Mouse (Mus musculus): ENCODE measurements around the gene 4931440F15Rik. TPM values are rescaled to one million over a fixed set of nuclear protein-coding genes. Genes with fewer than 3 reads are reported as not detected.

Gene 4931440F15Rik
- polyA plus RNA-seq, 1 experiment = 0.05 TPM

DNA sequence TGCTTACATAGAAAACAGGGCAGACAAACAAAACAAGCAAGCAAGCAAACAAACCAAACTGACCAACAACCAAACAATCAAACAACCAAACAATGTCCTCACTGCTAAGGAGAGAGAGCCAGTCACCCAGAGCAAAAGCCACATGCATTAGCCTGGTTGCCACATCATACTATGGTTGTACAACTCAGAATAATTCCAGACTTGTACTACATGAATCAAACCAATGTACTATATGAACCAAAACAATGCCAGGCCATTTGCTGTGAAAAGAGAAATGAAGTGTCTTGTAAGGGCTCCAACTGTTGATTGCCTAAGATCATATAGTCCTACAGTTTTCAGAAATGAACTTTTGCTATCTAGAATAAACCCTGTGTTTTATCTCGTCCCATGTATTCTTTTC lies 37.0 kb downstream of the 4931440F15Rik start:
- 86% methylated on average over 1 of the region's 1 CpGs for WGBS

DNA sequence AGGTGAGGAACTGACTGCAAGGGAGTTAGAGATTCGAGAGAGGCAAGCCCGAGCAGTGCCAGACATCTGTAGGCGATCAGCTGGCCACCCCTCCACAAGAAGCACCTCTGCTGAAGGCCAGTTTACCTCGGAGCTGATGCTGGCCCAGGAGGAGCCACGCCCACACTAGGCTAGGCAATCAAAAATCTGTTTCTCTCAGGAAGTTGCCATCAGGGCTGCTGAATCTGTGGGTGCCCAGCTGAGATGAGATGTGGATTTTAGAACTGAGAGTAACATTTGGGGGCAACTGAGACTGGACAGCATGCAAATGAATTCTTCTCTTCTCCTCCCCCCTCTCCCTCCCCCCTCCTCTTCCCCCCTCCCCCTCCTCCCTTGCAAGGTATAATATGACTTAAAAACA lies 38.0 kb downstream of the 4931440F15Rik start:
- no peaks in the 10 kb centered on the region for H3K36me3 ChIP-seq (ENCODE audit: control insufficient read depth, insufficient read depth, low read length)
- no peaks in the 10 kb centered on the region for H3K4me1 ChIP-seq (ENCODE audit: control insufficient read depth, insufficient read depth, low read length)
- H3K27ac ChIP-seq (ENCODE audit: insufficient read depth, low read depth, low read length) = no peak overlapping the region
- TF ChIP-seq POLR2A (IDR thresholded peaks at IDR 0.05; ENCODE audit: low read depth, low read length) (no peak), CTCF (conservative IDR thresholded peaks at IDR 0.05; ENCODE audit: insufficient read depth, insufficient read length, low read depth, low read length) (no peak)
- no peaks in the 10 kb centered on the region for H3K27me3 ChIP-seq (replicated peaks; ENCODE audit: control insufficient read depth, insufficient read depth, low read length)
- DNase-seq = no peak
- no peak overlapping the region for H3K4me3 ChIP-seq (ENCODE audit: insufficient read depth, low read depth, low read length)
- 28% methylated on average over 5 of the region's 5 CpGs for WGBS

More for the DNA sequence above, 37.0 kb downstream of the 4931440F15Rik start:
- no peak for DNase-seq
- TF ChIP-seq CTCF (conservative IDR thresholded peaks at IDR 0.05; ENCODE audit: insufficient read depth, insufficient read length, low read depth, low read length) = no peak
- TF ChIP-seq POLR2A (IDR thresholded peaks at IDR 0.05; ENCODE audit: low read depth, low read length) = no peak
- Histone ChIP-seq H3K27me3 (replicated peaks; ENCODE audit: control insufficient read depth, insufficient read depth, low read length) (no peaks in the 10 kb centered on the region), H3K27ac (ENCODE audit: insufficient read depth, low read depth, low read length) (no peak overlapping the region), H3K4me3 (ENCODE audit: insufficient read depth, low read depth, low read length) (no peak overlapping the region), H3K4me1 (ENCODE audit: control insufficient read depth, insufficient read depth, low read length) (no peaks in the 10 kb centered on the region), H3K36me3 (ENCODE audit: control insufficient read depth, insufficient read depth, low read length) (no peaks in the 10 kb centered on the region)

DNA sequence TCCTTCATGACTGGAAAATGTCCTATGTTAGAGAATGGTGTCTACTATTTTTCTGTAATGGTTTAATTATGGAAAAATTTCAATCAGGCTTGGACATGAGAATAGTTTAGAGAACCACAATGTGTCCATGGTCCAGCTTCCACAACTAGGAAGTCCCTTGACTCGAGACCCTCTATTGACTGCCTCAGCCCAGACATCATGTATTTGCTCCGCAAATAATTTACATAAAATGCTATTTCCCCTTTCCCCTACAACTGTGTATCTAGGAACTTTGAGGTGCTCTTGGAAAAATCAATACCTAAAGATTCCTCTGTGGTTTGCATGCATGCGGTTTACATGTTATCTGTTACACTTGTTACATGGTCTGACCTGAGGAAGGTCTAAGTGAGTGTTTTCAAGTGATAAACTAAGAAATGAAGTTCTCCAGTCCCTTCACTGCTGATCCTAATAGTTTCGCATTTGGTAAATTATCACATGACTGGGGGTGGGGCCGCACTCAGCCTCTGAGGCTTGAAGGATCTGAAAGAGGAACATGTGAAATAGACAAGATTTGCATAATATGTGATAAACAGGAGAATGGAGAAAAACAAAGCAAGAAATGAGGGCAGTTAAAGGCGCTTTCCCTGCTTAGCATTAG lies 38.8 kb downstream of the 4931440F15Rik start:
- Histone ChIP-seq H3K27me3 (replicated peaks; ENCODE audit: control insufficient read depth, insufficient read depth, low read length) (no peaks in the 10 kb centered on the region), H3K4me3 (ENCODE audit: insufficient read depth, low read depth, low read length) (no peak overlapping the region), H3K36me3 (ENCODE audit: control insufficient read depth, insufficient read depth, low read length) (no peaks in the 10 kb centered on the region), H3K27ac (ENCODE audit: insufficient read depth, low read depth, low read length) (no peak overlapping the region), H3K4me1 (ENCODE audit: control insufficient read depth, insufficient read depth, low read length) (no peaks in the 10 kb centered on the region)
- 89% methylated on average over 6 of the region's 6 CpGs for WGBS
- no peak for TF ChIP-seq POLR2A (IDR thresholded peaks at IDR 0.05; ENCODE audit: low read depth, low read length)
- no peak for TF ChIP-seq CTCF (conservative IDR thresholded peaks at IDR 0.05; ENCODE audit: insufficient read depth, insufficient read length, low read depth, low read length)
- peak; percentile 25 for DNase-seq

DNA sequence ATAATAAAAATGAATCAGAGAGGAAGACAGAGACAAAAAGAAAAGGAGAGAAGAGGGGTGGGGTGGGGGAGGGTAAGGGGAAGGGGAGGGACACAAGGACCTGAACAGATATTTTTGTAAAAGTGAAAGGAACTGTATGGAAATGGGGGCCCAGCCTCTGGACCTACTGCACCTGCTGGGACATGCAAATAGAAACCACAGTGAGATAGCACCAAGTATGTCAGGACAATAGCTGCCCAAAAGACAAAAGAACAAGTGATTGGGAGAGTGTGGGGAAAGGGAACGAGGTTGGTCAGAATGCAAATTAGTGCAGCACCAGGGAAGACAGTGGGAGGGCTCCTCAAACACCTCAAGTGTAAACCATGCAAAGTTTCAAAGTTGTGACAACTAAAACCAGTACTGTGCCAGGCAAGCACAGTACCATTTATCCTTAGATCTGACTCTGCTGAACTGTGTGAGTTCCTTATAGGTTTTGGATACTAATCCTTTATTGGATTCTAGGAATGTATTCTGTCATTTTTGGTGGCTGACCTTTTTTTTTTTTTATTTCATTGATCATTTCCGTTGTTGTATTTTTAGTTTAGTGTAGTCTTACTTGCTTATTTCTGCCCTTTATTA lies 46.0 kb downstream of the 4931440F15Rik start:
- Histone ChIP-seq H3K27me3 (replicated peaks; ENCODE audit: control insufficient read depth, insufficient read depth, low read length) (no peaks in the 10 kb centered on the region), H3K4me3 (ENCODE audit: insufficient read depth, low read depth, low read length) (no peak overlapping the region), H3K36me3 (ENCODE audit: control insufficient read depth, insufficient read depth, low read length) (no peaks in the 10 kb centered on the region), H3K4me1 (ENCODE audit: control insufficient read depth, insufficient read depth, low read length) (no peaks in the 10 kb centered on the region), H3K27ac (ENCODE audit: insufficient read depth, low read depth, low read length) (no peak overlapping the region)
- TF ChIP-seq POLR2A (IDR thresholded peaks at IDR 0.05; ENCODE audit: low read depth, low read length) (no peak), CTCF (conservative IDR thresholded peaks at IDR 0.05; ENCODE audit: insufficient read depth, insufficient read length, low read depth, low read length) (no peak)
- 70% methylated on average over 2 of the region's 2 CpGs for WGBS
- DNase-seq = no peak

DNA sequence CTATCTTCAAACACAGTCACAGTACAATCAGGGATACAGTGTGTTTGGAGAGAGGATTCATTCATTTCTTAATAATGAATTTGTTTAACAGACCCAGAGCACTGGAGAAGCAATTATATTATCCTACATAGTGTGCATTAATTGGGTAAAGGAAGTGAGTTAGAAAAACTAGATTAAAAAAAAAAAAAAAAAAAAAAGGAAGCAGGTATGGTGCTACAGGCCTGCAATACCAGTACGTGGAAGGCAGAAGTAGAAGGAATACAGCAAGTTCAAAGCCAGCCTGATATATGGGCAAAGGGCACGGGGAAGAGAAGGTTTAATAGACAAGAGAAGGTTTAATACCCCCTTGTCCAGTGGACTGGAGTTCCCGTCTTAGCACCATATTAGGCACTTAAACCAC lies 46.5 kb downstream of the 4931440F15Rik start:
- no peak overlapping the region for H3K27ac ChIP-seq (ENCODE audit: insufficient read depth, low read depth, low read length)
- no peak for DNase-seq
- no peak for TF ChIP-seq POLR2A (IDR thresholded peaks at IDR 0.05; ENCODE audit: low read depth, low read length)
- TF ChIP-seq CTCF (conservative IDR thresholded peaks at IDR 0.05; ENCODE audit: insufficient read depth, insufficient read length, low read depth, low read length) = no peak
- H3K4me3 ChIP-seq (ENCODE audit: insufficient read depth, low read depth, low read length) = no peak overlapping the region
- H3K4me1 ChIP-seq (ENCODE audit: control insufficient read depth, insufficient read depth, low read length) = no peaks in the 10 kb centered on the region
- H3K27me3 ChIP-seq (replicated peaks; ENCODE audit: control insufficient read depth, insufficient read depth, low read length) = no peaks in the 10 kb centered on the region
- no peaks in the 10 kb centered on the region for H3K36me3 ChIP-seq (ENCODE audit: control insufficient read depth, insufficient read depth, low read length)
- 84% methylated on average over 3 of the region's 3 CpGs for WGBS

DNA sequence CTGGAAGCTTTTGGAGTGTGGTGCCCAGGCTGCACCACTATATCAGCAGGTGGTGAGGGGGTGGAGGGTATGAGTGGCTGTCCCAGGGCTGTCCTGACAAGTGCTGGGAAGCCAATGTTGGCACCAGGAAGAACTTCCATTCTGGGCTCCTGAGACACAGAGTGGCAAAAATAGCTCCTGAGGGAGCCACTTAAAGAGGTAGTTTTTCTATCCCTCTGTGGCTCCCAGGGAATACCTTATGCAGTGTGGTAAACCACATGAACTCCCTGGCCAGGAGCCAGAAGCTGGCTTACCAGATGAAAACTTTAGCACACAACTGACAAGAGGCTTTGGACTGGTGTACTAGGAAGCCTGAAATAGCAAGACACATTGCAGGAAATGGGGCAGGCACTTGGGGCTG lies 47.5 kb downstream of the 4931440F15Rik start:
- Histone ChIP-seq H3K27me3 (replicated peaks; ENCODE audit: control insufficient read depth, insufficient read depth, low read length) (no peaks in the 10 kb centered on the region), H3K4me3 (ENCODE audit: insufficient read depth, low read depth, low read length) (no peak overlapping the region), H3K27ac (ENCODE audit: insufficient read depth, low read depth, low read length) (no peak overlapping the region), H3K36me3 (ENCODE audit: control insufficient read depth, insufficient read depth, low read length) (no peaks in the 10 kb centered on the region), H3K4me1 (ENCODE audit: control insufficient read depth, insufficient read depth, low read length) (no peaks in the 10 kb centered on the region)
- DNase-seq = peak; percentile 22
- TF ChIP-seq CTCF (conservative IDR thresholded peaks at IDR 0.05; ENCODE audit: insufficient read depth, insufficient read length, low read depth, low read length) (no peak), POLR2A (IDR thresholded peaks at IDR 0.05; ENCODE audit: low read depth, low read length) (no peak)

DNA sequence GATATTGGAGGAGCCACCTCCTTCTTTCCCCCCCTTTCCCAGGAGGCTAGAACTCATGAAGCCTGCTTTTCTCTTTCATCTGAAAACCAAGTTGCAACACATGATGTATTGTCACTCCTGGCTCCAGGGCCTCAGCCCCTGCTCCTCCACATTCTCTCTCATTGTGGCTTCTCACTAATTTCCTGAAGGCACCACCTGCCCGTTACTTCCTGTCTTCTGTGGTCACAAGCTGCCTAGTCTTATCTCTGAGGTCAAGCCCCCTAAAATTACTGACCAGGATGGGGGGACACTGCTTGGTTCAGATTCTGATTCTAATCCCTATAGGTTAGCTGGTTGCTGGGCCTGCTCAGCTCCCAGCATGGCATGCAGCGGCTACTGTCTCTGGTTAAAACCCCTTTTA lies 50.7 kb downstream of the 4931440F15Rik start:
- Histone ChIP-seq H3K4me3 (ENCODE audit: insufficient read depth, low read depth, low read length) (no peak overlapping the region), H3K27ac (ENCODE audit: insufficient read depth, low read depth, low read length) (no peak overlapping the region), H3K27me3 (replicated peaks; ENCODE audit: control insufficient read depth, insufficient read depth, low read length) (no peaks in the 10 kb centered on the region), H3K4me1 (ENCODE audit: control insufficient read depth, insufficient read depth, low read length) (no peaks in the 10 kb centered on the region), H3K36me3 (ENCODE audit: control insufficient read depth, insufficient read depth, low read length) (no peaks in the 10 kb centered on the region)
- 80% methylated on average over 2 of the region's 2 CpGs for WGBS
- TF ChIP-seq CTCF (conservative IDR thresholded peaks at IDR 0.05; ENCODE audit: insufficient read depth, insufficient read length, low read depth, low read length) = no peak
- TF ChIP-seq POLR2A (IDR thresholded peaks at IDR 0.05; ENCODE audit: low read depth, low read length) = no peak
- DNase-seq = no peak

Data from kidney, adult 2 months (tissue).